In genomic region chr13:69530156-69530555, GRCm38 (mm10) we compare ENCODE assay signal across 11 mouse cellular contexts. TPM values are rescaled to one million over a fixed set of nuclear protein-coding genes. Genes with fewer than 3 reads are reported as not detected.
A peak's percentile ranks its signal among the peaks of the same experiment; 100 is the strongest.
DNase-seq lines count a peak whose midpoint lies in the region; ATAC-seq and TF ChIP-seq lines count a peak whose summit lies in the region.
"Had no signal": no experiment of that assay in that cellular context is flagged by ENCODE, and none has a peak within 500 bp of the region (broad histone marks: within the 10 kb centered on the region; RNA-seq: fewer than 3 reads in every experiment).

No protein-coding gene starts in this region.

- TF ChIP-seq CTCF in lung, adult 2 months (IDR thresholded peaks at IDR 0.05; ENCODE audit: insufficient read depth, low read length) = no peak

- peaks cover 16% of the 10 kb centered on the region for H3K36me3 ChIP-seq in forebrain, embryonic 12.5 days (replicated peaks)
- H3K36me3 ChIP-seq in forebrain, embryonic 15.5 days = no peaks in the 10 kb centered on the region
- H3K36me3 ChIP-seq in liver, embryonic 15.5 days (replicated peaks) = peaks cover 10% of the 10 kb centered on the region; the same call in 1 of the 2 replicates
- H3K36me3 ChIP-seq in hindbrain, embryonic 12.5 days = 0 out of 2 replicates have a peak, but pooled peaks cover 6% of the 10 kb centered on the region
- peaks cover 11% of the 10 kb centered on the region for H3K36me3 ChIP-seq in neural tube, embryonic 12.5 days

- no peak overlapping the region for H3K4me3 ChIP-seq in forebrain, embryonic 12.5 days (replicated peaks)
- H3K4me3 ChIP-seq in forebrain, embryonic 15.5 days = no peak overlapping the region
- H3K4me3 ChIP-seq in liver, embryonic 15.5 days (replicated peaks) = no peak overlapping the region
- no peak overlapping the region for H3K4me3 ChIP-seq in hindbrain, embryonic 12.5 days
- no peak overlapping the region for H3K4me3 ChIP-seq in neural tube, embryonic 12.5 days
- H3K4me3 ChIP-seq in lung, adult 2 months (replicated peaks; ENCODE audit: extremely low read depth, low read depth, low read length) = no peak overlapping the region

- H3K9me3 ChIP-seq in forebrain, embryonic 12.5 days = no peaks in the 10 kb centered on the region
- H3K9me3 ChIP-seq in forebrain, embryonic 15.5 days = no peaks in the 10 kb centered on the region
- H3K9me3 ChIP-seq in liver, embryonic 15.5 days (replicated peaks) = no peaks in the 10 kb centered on the region
- H3K9me3 ChIP-seq in hindbrain, embryonic 12.5 days (replicated peaks) = no peaks in the 10 kb centered on the region
- H3K9me3 ChIP-seq in neural tube, embryonic 12.5 days = no peaks in the 10 kb centered on the region
- H3K9me3 ChIP-seq: limb, embryonic 15.5 days had no signal

- no peak for ATAC-seq in forebrain, embryonic 12.5 days (ENCODE audit: low FRiP score)
- ATAC-seq in forebrain, embryonic 15.5 days (replicated peaks) = no peak
- no peak for ATAC-seq in liver, embryonic 15.5 days (ENCODE audit: insufficient read depth)
- no peak for ATAC-seq in hindbrain, embryonic 12.5 days (ENCODE audit: low FRiP score)
- ATAC-seq in neural tube, embryonic 12.5 days (ENCODE audit: low FRiP score, low read depth) = no peak
- no peak for ATAC-seq in erythroblast, adult 5-6 weeks (replicated peaks; ENCODE audit: low FRiP score, poor library complexity, severe bottlenecking)

- H3K9ac ChIP-seq in forebrain, embryonic 12.5 days = no peak overlapping the region
- no peak overlapping the region for H3K9ac ChIP-seq in forebrain, embryonic 15.5 days (replicated peaks)
- no peak overlapping the region for H3K9ac ChIP-seq in liver, embryonic 15.5 days
- H3K9ac ChIP-seq in hindbrain, embryonic 12.5 days = peak overlapping the region; percentile 97; the same call in 1 of the 2 replicates
- peak overlapping the region; percentile 92; the same call in 1 of the 2 replicates for H3K9ac ChIP-seq in neural tube, embryonic 12.5 days
- H3K9ac ChIP-seq: limb, embryonic 15.5 days had no signal

- no peaks in the 10 kb centered on the region for H3K27me3 ChIP-seq in forebrain, embryonic 12.5 days
- no peaks in the 10 kb centered on the region for H3K27me3 ChIP-seq in forebrain, embryonic 15.5 days
- H3K27me3 ChIP-seq in liver, embryonic 15.5 days = no peaks in the 10 kb centered on the region
- H3K27me3 ChIP-seq in hindbrain, embryonic 12.5 days = no peaks in the 10 kb centered on the region
- no peaks in the 10 kb centered on the region for H3K27me3 ChIP-seq in neural tube, embryonic 12.5 days (replicated peaks)
- H3K27me3 ChIP-seq: limb, embryonic 15.5 days had no signal

- peak overlapping the region; percentile 87; the same call in 1 of the 2 replicates for H3K4me2 ChIP-seq in forebrain, embryonic 12.5 days
- H3K4me2 ChIP-seq in forebrain, embryonic 15.5 days (replicated peaks) = no peak overlapping the region
- H3K4me2 ChIP-seq in liver, embryonic 15.5 days = peak overlapping the region; percentile 95; the same call in 1 of the 2 replicates
- peak overlapping the region; percentile 94; the same call in 1 of the 2 replicates for H3K4me2 ChIP-seq in hindbrain, embryonic 12.5 days (replicated peaks)
- peak overlapping the region; percentile 87 for H3K4me2 ChIP-seq in neural tube, embryonic 12.5 days (replicated peaks)

- no peak for TF ChIP-seq POLR2A in lung, adult 2 months (IDR thresholded peaks at IDR 0.05; ENCODE audit: borderline replicate concordance, extremely low read depth, low read depth, low read length)

- peaks cover 73% of the 10 kb centered on the region for H3K4me1 ChIP-seq in forebrain, embryonic 12.5 days
- peaks cover 71% of the 10 kb centered on the region for H3K4me1 ChIP-seq in forebrain, embryonic 15.5 days
- H3K4me1 ChIP-seq in liver, embryonic 15.5 days (replicated peaks) = peaks cover 66% of the 10 kb centered on the region
- peaks cover 67% of the 10 kb centered on the region for H3K4me1 ChIP-seq in hindbrain, embryonic 12.5 days
- H3K4me1 ChIP-seq in neural tube, embryonic 12.5 days = peaks cover 69% of the 10 kb centered on the region
- H3K4me1 ChIP-seq in lung, adult 2 months (ENCODE audit: control insufficient read depth, insufficient read depth, low read length) = peaks cover 18% of the 10 kb centered on the region

- H3K27ac ChIP-seq in forebrain, embryonic 12.5 days = no peak overlapping the region
- H3K27ac ChIP-seq in forebrain, embryonic 15.5 days (replicated peaks) = no peak overlapping the region
- H3K27ac ChIP-seq in liver, embryonic 15.5 days (replicated peaks) = no peak overlapping the region
- H3K27ac ChIP-seq in hindbrain, embryonic 12.5 days = no peak overlapping the region
- H3K27ac ChIP-seq in neural tube, embryonic 12.5 days = no peak overlapping the region
- H3K27ac ChIP-seq: limb, embryonic 15.5 days had no signal

- no peak for DNase-seq in liver
- no peak for DNase-seq in lung, adult 2 months
- DNase-seq: heart, postnatal 14 days; kidney, postnatal 4 days had no signal

- WGBS in forebrain, embryonic 12.5 days = 70% methylated on average over 3 of the region's 3 CpGs
- whole genome bisulfite sequencing in forebrain, embryonic 15.5 days = 68% methylated on average over 3 of the region's 3 CpGs
- 81% methylated on average over 3 of the region's 3 CpGs for WGBS in liver, embryonic 15.5 days (ENCODE audit: insufficient replicate concordance)
- 80% methylated on average over 3 of the region's 3 CpGs for WGBS in hindbrain, embryonic 12.5 days
- WGBS in neural tube, embryonic 12.5 days = 83% methylated on average over 3 of the region's 3 CpGs
- WGBS in lung, adult 2 months = 84% methylated on average over 3 of the region's 3 CpGs

RNA-seq across cellular contexts. Expression of gene Nsun2, which starts 3.4 kb away (rescaled TPM):
- polyA plus RNA-seq in forebrain, embryonic 12.5 days (2016; fragmentation: Nextera tagmentation; extraction: Ambion mirVana) = 107 and 110 TPM in 2 replicates
- polyA plus RNA-seq in forebrain, embryonic 15.5 days (2015; fragmentation: Nextera tagmentation; extraction: Ambion mirVana) = 84.1 and 87.3 TPM in 2 replicates
- polyA plus RNA-seq in liver, embryonic 15.5 days (2015; fragmentation: Nextera tagmentation; extraction: Ambion mirVana) = 82.4 and 84.3 TPM in 2 replicates
- 91.8 and 98.4 TPM in 2 replicates for polyA plus RNA-seq in hindbrain, embryonic 12.5 days (2016; fragmentation: Nextera tagmentation; extraction: Ambion mirVana)
- 99.4 and 106 TPM in 2 replicates for polyA plus RNA-seq in neural tube, embryonic 12.5 days (2016; fragmentation: Nextera tagmentation; extraction: Ambion mirVana)
- 19.3 and 28.7 TPM in 2 replicates for polyA plus RNA-seq in lung, adult 2 months (2012; rRNA removed)
- 13.8 and 26.3 TPM in 2 replicates for total RNA-seq in erythroblast, adult 5-6 weeks (2015; ENCODE audit: low replicate concordance)
- 32.4 and 37.1 TPM in 2 replicates for total RNA-seq in erythroblast, adult 5-6 weeks (2017; ENCODE audit: low replicate concordance)

RNA-seq across cellular contexts. Expression of gene Tent4a, which starts 4.3 kb away (rescaled TPM):
- polyA plus RNA-seq in forebrain, embryonic 12.5 days (2016; fragmentation: Nextera tagmentation; extraction: Ambion mirVana) = 7.1 and 7.4 TPM in 2 replicates
- 8.4 and 8.5 TPM in 2 replicates for polyA plus RNA-seq in forebrain, embryonic 15.5 days (2015; fragmentation: Nextera tagmentation; extraction: Ambion mirVana)
- polyA plus RNA-seq in liver, embryonic 15.5 days (2015; fragmentation: Nextera tagmentation; extraction: Ambion mirVana) = 2.0 and 2.8 TPM in 2 replicates
- polyA plus RNA-seq in hindbrain, embryonic 12.5 days (2016; fragmentation: Nextera tagmentation; extraction: Ambion mirVana) = 5.9 and 8.4 TPM in 2 replicates
- polyA plus RNA-seq in neural tube, embryonic 12.5 days (2016; fragmentation: Nextera tagmentation; extraction: Ambion mirVana) = 7.4 and 8.2 TPM in 2 replicates
- polyA plus RNA-seq in lung, adult 2 months (2012; rRNA removed) = 12.0 and 12.5 TPM in 2 replicates
- 6.3 and 7.7 TPM in 2 replicates for total RNA-seq in erythroblast, adult 5-6 weeks (2015; ENCODE audit: low replicate concordance)
- 9.2 and 9.9 TPM in 2 replicates for total RNA-seq in erythroblast, adult 5-6 weeks (2017; ENCODE audit: low replicate concordance)

Comparison
In these comparisons a context has a peak if more than half of its experiments do, and no peak if none do; other contexts are left out.
1. H3K9ac ChIP-seq: peak in hindbrain, embryonic 12.5 days (single experiment) and neural tube, embryonic 12.5 days (single experiment); none in forebrain, embryonic 12.5 days (single experiment), forebrain, embryonic 15.5 days (single experiment) and liver, embryonic 15.5 days (single experiment).